Mouse (Mus musculus): ENCODE measurements around the gene Thg1l.

- TF ChIP-seq CTCF (IDR thresholded peaks at IDR 0.05; ENCODE audit: borderline replicate concordance, extremely low read depth, insufficient read depth, insufficient read length) (no peak), POLR2A (IDR thresholded peaks at IDR 0.05; ENCODE audit: borderline replicate concordance, extremely low read depth, insufficient read depth, insufficient read length, poor library complexity, severe bottlenecking) (no peak)
Measured at GRCm38 (mm10) chr11:45991604-45992003, 36.3 kb upstream of the Thg1l start.
